Mouse (Mus musculus) megakaryocyte, embryonic 14.5 days (primary cell): ENCODE measurements around the gene Meis3.

Experiments
- FLI1 ChIP-seq: IDR thresholded peaks from 2 replicates; pipeline ENCODE4 v1.6.1; 2012; ENCODE audit warnings: low read length, inconsistent platforms, mixed read lengths
- GATA1 ChIP-seq: IDR thresholded peaks from 3 replicates; pipeline ENCODE4 v1.6.1; 2012; ENCODE audit warnings: mixed read lengths, low read length, inconsistent platforms, borderline replicate concordance

DNA sequence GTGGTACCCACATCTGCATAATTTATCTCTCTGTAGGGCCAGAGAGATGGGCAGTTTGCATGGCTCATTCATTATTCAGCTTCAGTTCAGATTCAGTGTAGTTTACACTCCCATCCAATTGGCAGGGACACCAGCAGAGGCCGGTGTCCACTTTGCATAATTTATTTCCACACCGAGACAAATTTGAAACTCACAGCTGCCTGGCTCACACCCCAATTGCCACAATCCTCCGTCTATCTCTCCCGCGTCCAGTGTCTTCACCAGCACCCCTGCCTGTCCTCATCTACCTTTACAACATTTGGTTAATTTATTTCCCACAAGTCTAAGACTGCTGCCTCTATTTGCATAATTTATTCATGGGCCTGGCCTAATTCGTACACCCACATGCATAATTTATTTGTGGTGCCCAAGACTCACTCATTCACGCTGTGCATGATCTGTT lies 39.9 kb upstream of the Meis3 start:
- no peak for TF ChIP-seq GATA1
- no peak for TF ChIP-seq FLI1
